Mouse (Mus musculus): ENCODE results near the gene Slc13a3. TPM values are rescaled to one million over a fixed set of nuclear protein-coding genes. Genes with fewer than 3 reads are reported as not detected.
A peak's percentile ranks its signal among the peaks of the same experiment; 100 is the strongest.

The Slc13a3 gene
- total and polyA plus RNA-seq, 2 experiments from 2014 or later = 17.4 to 25.5 TPM

GRCm38 (mm10) chr2:165389299-165389952, 83.6 kb downstream of the Slc13a3 start:
- Histone ChIP-seq H3K27ac (ENCODE audit: low read depth, low read length) (no peak overlapping the region), H3K9ac (replicated peaks; ENCODE audit: low read length, poor library complexity, severe bottlenecking) (no peak overlapping the region), H3K4me2 (ENCODE audit: low read depth, low read length, poor library complexity, severe bottlenecking) (no peak overlapping the region), H3K4me1 (ENCODE audit: insufficient read depth, low read length) (peaks cover 2% of the 10 kb centered on the region; the same call in 1 of the 2 replicates), H3K27me3 (ENCODE audit: insufficient read depth, low read length) (no peaks in the 10 kb centered on the region), H3K9me3 (ENCODE audit: low read length) (no peaks in the 10 kb centered on the region), H3K36me3 (ENCODE audit: insufficient read depth, low read length) (peaks cover 15% of the 10 kb centered on the region), H3K4me3 (ENCODE audit: low read depth, low read length) (no peak overlapping the region)
- no peak for DNase-seq (ENCODE audit: low spot score)
- 82% methylated on average over 6 of the region's 6 CpGs for WGBS
- no peak for TF ChIP-seq CTCF (IDR thresholded peaks at IDR 0.05)
- ATAC-seq (ENCODE audit: low FRiP score) = no peak

GRCm38 (mm10) chr2:165387844-165388495, 85.1 kb downstream of the Slc13a3 start, which contains the start of gene Zfp334:
TSS of gene Zfp334 (minus strand) at chr2:165388259.
- Histone ChIP-seq H3K9ac (replicated peaks; ENCODE audit: low read length, poor library complexity, severe bottlenecking) (peak within 1 kb of the TSS; percentile 80), H3K27me3 (ENCODE audit: insufficient read depth, low read length) (no peaks in the 10 kb centered on the region), H3K36me3 (ENCODE audit: insufficient read depth, low read length) (peaks cover 30% of the 10 kb centered on the region), H3K9me3 (ENCODE audit: low read length) (no peaks in the 10 kb centered on the region), H3K27ac (ENCODE audit: low read depth, low read length) (peak within 1 kb of the TSS; percentile 94), H3K4me1 (ENCODE audit: insufficient read depth, low read length) (peaks cover 2% of the 10 kb centered on the region; the same call in 1 of the 2 replicates), H3K4me3 (ENCODE audit: low read depth, low read length) (peak within 1 kb of the TSS; percentile 69), H3K4me2 (ENCODE audit: low read depth, low read length, poor library complexity, severe bottlenecking) (peak within 1 kb of the TSS; percentile 72)
- peak; percentile 90 for ATAC-seq (ENCODE audit: low FRiP score)
- TF ChIP-seq CTCF (IDR thresholded peaks at IDR 0.05) = no peak
- WGBS = under 1% methylated on average over 40 of the region's 40 CpGs
- DNase-seq (ENCODE audit: low spot score) = peak; percentile 99

- TF ChIP-seq CTCF (IDR thresholded peaks at IDR 0.05) = no peak
These were observed 85.7 kb downstream of the Slc13a3 start for GRCm38 (mm10) chr2:165387370-165387769.

GRCm38 (mm10) chr2:165380050-165380449, 93.0 kb downstream of the Slc13a3 start:
- WGBS = 97% methylated on average over 25 of the region's 25 CpGs
- H3K27me3 ChIP-seq (ENCODE audit: insufficient read depth, low read length) = no peaks in the 10 kb centered on the region
- H3K9ac ChIP-seq (replicated peaks; ENCODE audit: low read length, poor library complexity, severe bottlenecking) = no peak overlapping the region
- DNase-seq (ENCODE audit: low spot score) (no peak), ATAC-seq (ENCODE audit: low FRiP score) (no peak)
- peaks cover 72% of the 10 kb centered on the region for H3K36me3 ChIP-seq (ENCODE audit: insufficient read depth, low read length)
- no peak overlapping the region for H3K4me2 ChIP-seq (ENCODE audit: low read depth, low read length, poor library complexity, severe bottlenecking)
- H3K9me3 ChIP-seq (ENCODE audit: low read length) = peaks cover 10% of the 10 kb centered on the region; the same call in 1 of the 2 replicates
- no peak for TF ChIP-seq CTCF (IDR thresholded peaks at IDR 0.05)
- H3K4me1 ChIP-seq (ENCODE audit: insufficient read depth, low read length) = no peaks in the 10 kb centered on the region
- H3K4me3 ChIP-seq (ENCODE audit: low read depth, low read length) = no peak overlapping the region
- H3K27ac ChIP-seq (ENCODE audit: low read depth, low read length) = no peak overlapping the region

More at GRCm38 (mm10) chr2:165387370-165387769, 85.7 kb downstream of the Slc13a3 start:
- peaks cover 2% of the 10 kb centered on the region; the same call in 1 of the 2 replicates for H3K4me1 ChIP-seq (ENCODE audit: insufficient read depth, low read length)
- DNase-seq (ENCODE audit: low spot score) (peak; percentile 45), ATAC-seq (ENCODE audit: low FRiP score) (no peak)
- peak overlapping the region; percentile 80 for H3K9ac ChIP-seq (replicated peaks; ENCODE audit: low read length, poor library complexity, severe bottlenecking)
- H3K36me3 ChIP-seq (ENCODE audit: insufficient read depth, low read length) = peaks cover 36% of the 10 kb centered on the region
- 6% methylated on average over 4 of the region's 4 CpGs for whole genome bisulfite sequencing
- peak overlapping the region; percentile 94 for H3K27ac ChIP-seq (ENCODE audit: low read depth, low read length)
- peak overlapping the region; percentile 69 for H3K4me3 ChIP-seq (ENCODE audit: low read depth, low read length)
- no peaks in the 10 kb centered on the region for H3K9me3 ChIP-seq (ENCODE audit: low read length)
- peak overlapping the region; percentile 72 for H3K4me2 ChIP-seq (ENCODE audit: low read depth, low read length, poor library complexity, severe bottlenecking)
- no peaks in the 10 kb centered on the region for H3K27me3 ChIP-seq (ENCODE audit: insufficient read depth, low read length)

DNA sequence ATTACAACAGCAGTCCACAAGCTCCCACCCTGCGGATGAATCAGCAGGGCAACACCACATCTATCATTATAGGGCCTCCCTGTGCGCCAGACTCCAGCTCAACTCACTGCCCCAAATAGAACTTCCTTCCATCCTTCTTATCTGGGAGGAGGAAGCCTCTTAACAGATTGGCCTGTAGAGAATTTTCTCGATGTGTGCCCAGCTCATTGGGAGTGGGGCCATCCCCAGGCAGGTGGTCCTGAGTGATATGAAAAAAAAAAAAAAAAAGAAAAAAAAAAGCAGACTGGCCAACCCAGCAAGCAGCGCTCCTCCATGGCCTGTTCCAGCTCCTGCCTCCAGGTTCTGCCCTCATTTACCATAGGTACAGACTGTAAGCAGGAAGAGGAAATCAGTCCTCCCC, 97.0 kb downstream of the Slc13a3 start:
- 74% methylated on average over 4 of the region's 4 CpGs for WGBS
- Histone ChIP-seq H3K27ac (ENCODE audit: low read depth, low read length) (no peak overlapping the region), H3K36me3 (ENCODE audit: insufficient read depth, low read length) (peaks cover 36% of the 10 kb centered on the region), H3K4me3 (ENCODE audit: low read depth, low read length) (no peak overlapping the region), H3K9ac (replicated peaks; ENCODE audit: low read length, poor library complexity, severe bottlenecking) (no peak overlapping the region), H3K27me3 (ENCODE audit: insufficient read depth, low read length) (no peaks in the 10 kb centered on the region), H3K4me2 (ENCODE audit: low read depth, low read length, poor library complexity, severe bottlenecking) (no peak overlapping the region), H3K4me1 (ENCODE audit: insufficient read depth, low read length) (no peaks in the 10 kb centered on the region), H3K9me3 (ENCODE audit: low read length) (0 out of 2 replicates have a peak, but pooled peaks cover 6% of the 10 kb centered on the region)
- TF ChIP-seq CTCF (IDR thresholded peaks at IDR 0.05) = no peak
- DNase-seq (ENCODE audit: low spot score) = no peak
- no peak for ATAC-seq (ENCODE audit: low FRiP score)

DNA sequence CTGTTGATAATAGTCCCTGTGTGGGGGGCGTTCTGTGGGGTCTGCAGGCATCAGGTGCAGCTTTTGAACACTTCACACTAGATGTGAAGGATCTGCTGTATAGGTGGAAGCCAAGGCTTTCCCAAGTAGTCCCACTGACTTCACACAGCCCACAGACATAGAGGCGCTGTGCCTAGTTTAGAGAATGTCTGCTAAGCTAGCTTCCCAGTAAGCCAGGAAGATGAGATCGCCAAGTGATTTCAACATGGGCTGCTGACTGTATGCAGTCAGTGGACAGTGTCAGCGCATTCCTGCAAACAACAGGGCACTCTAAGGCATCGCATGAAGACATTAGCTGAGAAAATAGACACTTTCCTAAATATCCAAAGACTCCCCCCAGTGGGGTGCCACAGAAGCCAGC, 97.6 kb downstream of the Slc13a3 start:
- no peaks in the 10 kb centered on the region for H3K4me1 ChIP-seq (ENCODE audit: insufficient read depth, low read length)
- WGBS = 80% methylated on average over 5 of the region's 5 CpGs
- no peak overlapping the region for H3K4me2 ChIP-seq (ENCODE audit: low read depth, low read length, poor library complexity, severe bottlenecking)
- no peak for ATAC-seq (ENCODE audit: low FRiP score)
- DNase-seq (ENCODE audit: low spot score) = no peak
- no peak overlapping the region for H3K27ac ChIP-seq (ENCODE audit: low read depth, low read length)
- H3K9ac ChIP-seq (replicated peaks; ENCODE audit: low read length, poor library complexity, severe bottlenecking) = no peak overlapping the region
- H3K9me3 ChIP-seq (ENCODE audit: low read length) = 0 out of 2 replicates have a peak, but pooled peaks cover under 1% of the 10 kb centered on the region
- no peak for TF ChIP-seq CTCF (IDR thresholded peaks at IDR 0.05)
- no peak overlapping the region for H3K4me3 ChIP-seq (ENCODE audit: low read depth, low read length)
- H3K36me3 ChIP-seq (ENCODE audit: insufficient read depth, low read length) = peaks cover 31% of the 10 kb centered on the region
- no peaks in the 10 kb centered on the region for H3K27me3 ChIP-seq (ENCODE audit: insufficient read depth, low read length)
